Mouse (Mus musculus) Patski (cell line): Measurements from ENCODE around the gene Armh3. TPM values are rescaled to one million over a fixed set of nuclear protein-coding genes. Genes with fewer than 3 reads are reported as not detected.

ENCODE experiments used
- ATAC-seq: fragments of 100-300 bp; one replicate; pipeline ENCODE4 v1.8.0; 2021
- CTCF ChIA-PET: fragments of 350-600 bp; sonication (Branson Sonifier 250); formaldehyde crosslinking; loops from one replicate; lab custom pipeline; 2022; ENCODE audit warnings: inconsistent platforms; lab: Charles Lee
- POLR2A ChIA-PET: fragments of 350-600 bp; sonication (Branson Sonifier 250); formaldehyde crosslinking; loops from one replicate; lab custom pipeline; 2022; ENCODE audit warnings: antibody characterized with exemption, inconsistent platforms; lab: Charles Lee
- DNase-seq: peaks from one replicate; pipeline ENCODE4 v3.0.0-alpha.2; 2011; ENCODE audit warnings: low read depth, low spot score
- H3K27me3 ChIP-seq: fragments of 371-371 bp; one replicate; pipeline ENCODE4 v1.5.1; 2021
- CTCF ChIP-seq: fragments of 100-300 bp; IDR thresholded peaks from one replicate; pipeline ENCODE4 v1.5.1; 2021
- in situ Hi-C: fragments of 300-500 bp; cut with MboI; formaldehyde crosslinking; loops from 3 replicates; pipeline ENCODE4 v1.11.1; 2018; ENCODE audit warnings: low pct_unique_long_range_greater_than_20kb, mixed read lengths
- polyA plus RNA-seq: library from polyadenylated mRNA; unstranded; gene quantifications from one replicate; pipeline ENCODE4 v1.2.3, GENCODE M21; 2021

The Armh3 gene
- polyA plus RNA-seq, 1 experiment from 2014 or later: 18.4 TPM

- POLR2A ChIA-PET: interaction anchor here (0.5 kb wide), 1 partner anchor 202 kb away, joined by 3 read pairs; no protein-coding TSS in a partner anchor
- in situ Hi-C loops: no loop called here
- CTCF ChIA-PET: interaction anchor here (1.6 kb wide), 1 partner anchor 11 kb away, joined by 3 read pairs; no protein-coding TSS in a partner anchor
- H3K27me3 ChIP-seq: no peaks in the 10 kb centered on the region
- DNase-seq (no peak), ATAC-seq (no peak)
- TF ChIP-seq CTCF: no peak
Observed at GRCm38 (mm10) chr19:45873320-45873719, 125.0 kb downstream of the Armh3 start.

DNA sequence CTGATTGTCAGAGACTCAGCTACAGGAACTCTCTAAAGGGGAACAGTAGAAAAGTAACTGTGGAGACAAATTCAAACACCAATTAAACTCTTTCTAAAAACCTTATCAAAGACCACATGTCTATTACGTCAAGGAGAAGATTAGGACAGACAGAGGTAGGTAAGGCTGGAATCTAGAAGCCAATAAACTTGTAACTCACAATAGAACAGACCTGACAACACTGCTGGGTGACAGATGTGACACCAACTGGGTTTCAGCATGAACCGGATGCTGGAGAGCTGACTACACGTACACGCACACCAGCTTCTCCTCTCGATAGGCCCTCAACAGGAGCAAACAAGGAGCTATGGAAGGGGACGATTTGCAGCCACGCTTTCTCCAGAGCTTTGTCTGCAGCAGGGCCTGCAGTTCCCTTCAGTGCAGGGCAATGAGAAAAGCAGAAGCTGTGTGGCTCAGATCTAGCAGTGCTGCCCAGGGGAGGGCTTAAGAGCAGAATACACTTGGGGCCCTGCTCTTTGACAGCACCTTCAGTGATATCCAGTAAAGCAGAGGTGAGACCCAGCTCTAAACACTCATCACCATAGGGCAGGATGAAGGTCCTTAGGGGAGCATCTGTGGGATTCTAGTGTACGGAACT, 142.9 kb downstream of the Armh3 start:
- CTCF ChIA-PET: interaction anchor here (1.3 kb wide), 1 partner anchor 10 kb away, joined by 9 read pairs; no protein-coding TSS in a partner anchor
- TF ChIP-seq CTCF: no peak
- in situ Hi-C loops: no loop called here
- no peaks in the 10 kb centered on the region for H3K27me3 ChIP-seq
- POLR2A ChIA-PET: no interaction called here
- DNase-seq: no peak
- no peak for ATAC-seq

- POLR2A ChIA-PET: no interaction called here
- ATAC-seq (no peak), DNase-seq (no peak)
- no peaks in the 10 kb centered on the region for H3K27me3 ChIP-seq
- TF ChIP-seq CTCF: no peak
- in situ Hi-C loops: no loop called here
- CTCF ChIA-PET: interaction anchor here (1.3 kb wide), 1 partner anchor 9 kb away, joined by 9 read pairs; no protein-coding TSS in a partner anchor
Observed at GRCm38 (mm10) chr19:45854521-45854920, 143.8 kb downstream of the Armh3 start.

GRCm38 (mm10) chr19:45847733-45848093, 150.6 kb downstream of the Armh3 start:
- ChIA-PET CTCF (interaction anchor here (1.6 kb wide), 1 partner anchor 14 kb away, joined by 3 read pairs; no protein-coding TSS in a partner anchor), POLR2A (no interaction called here)
- in situ Hi-C loops: no loop called here
- H3K27me3 ChIP-seq: no peaks in the 10 kb centered on the region
- ATAC-seq: no peak
- no peak for TF ChIP-seq CTCF
- no peak for DNase-seq

DNA sequence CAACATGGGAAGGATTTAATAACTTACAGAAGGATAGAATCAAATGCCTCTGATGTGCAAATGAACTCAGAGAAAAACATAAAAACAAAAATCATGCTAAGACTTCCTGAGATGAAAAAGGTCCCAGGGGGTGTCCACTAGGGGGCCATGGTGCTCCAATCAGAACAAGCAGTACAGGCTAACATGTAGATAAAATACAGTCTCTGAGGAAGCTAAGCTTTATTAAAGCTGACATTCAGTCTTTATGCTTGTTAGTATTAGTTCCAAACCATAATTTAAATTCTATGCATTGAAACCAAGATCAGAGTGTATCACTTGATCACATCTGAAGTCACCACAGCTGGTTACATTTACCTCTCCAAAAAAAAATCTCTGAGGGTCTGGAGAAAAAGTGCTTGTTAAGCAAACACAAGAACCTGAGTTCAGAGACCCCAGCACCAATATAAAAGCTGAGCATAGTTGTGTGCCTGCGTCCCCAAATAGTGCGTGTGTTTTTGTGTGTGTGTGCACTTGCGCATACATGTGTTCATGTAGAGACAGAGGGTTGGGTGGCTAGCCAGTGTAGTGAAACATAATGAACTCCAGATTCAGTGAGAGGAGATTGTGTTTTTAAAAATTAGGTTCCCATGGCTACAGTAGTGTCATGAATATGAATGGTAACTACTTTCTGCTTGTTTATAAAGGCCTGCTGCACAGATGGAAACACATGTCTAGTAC, 151.1 kb downstream of the Armh3 start:
- ATAC-seq: no peak
- in situ Hi-C loops: no loop called here
- DNase-seq: no peak
- no peaks in the 10 kb centered on the region for H3K27me3 ChIP-seq
- TF ChIP-seq CTCF: peak; percentile 71
- CTCF ChIA-PET: interaction anchor here (1.6 kb wide), 1 partner anchor 13 kb away, joined by 3 read pairs; no protein-coding TSS in a partner anchor
- POLR2A ChIA-PET: interaction anchor here (0.7 kb wide), 1 partner anchor 11 kb away, joined by 4 read pairs; no protein-coding TSS in a partner anchor

DNA sequence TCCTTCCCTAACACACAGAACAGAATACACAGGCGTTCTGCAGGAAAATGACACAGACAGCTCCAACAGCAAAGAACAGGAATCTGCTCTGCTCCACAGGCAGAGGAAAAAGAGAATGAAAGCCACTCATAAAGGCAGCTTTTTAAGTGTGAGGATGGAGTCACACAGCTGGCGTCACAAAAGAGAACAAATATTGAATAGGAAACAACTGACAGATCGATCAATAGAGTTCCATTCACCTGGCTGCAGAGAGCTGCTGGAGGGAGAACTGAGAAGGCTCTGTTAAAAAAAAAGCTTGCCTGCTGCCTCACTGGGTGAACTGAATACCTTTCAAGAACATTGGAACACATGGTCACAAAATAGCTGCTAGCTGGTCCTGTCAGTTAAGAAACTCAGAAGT, 154.1 kb downstream of the Armh3 start:
- POLR2A ChIA-PET: interaction anchor here (0.9 to 1.1 kb wide), 2 partner anchors 12 to 138 kb away, joined by 3 read pairs; no protein-coding TSS in a partner anchor
- CTCF ChIA-PET: interaction anchor here (1.1 to 2.5 kb wide), 2 partner anchors 11 to 66 kb away, joined by 3 to 9 read pairs; no protein-coding TSS in a partner anchor
- in situ Hi-C loops: no loop called here
- ATAC-seq (no peak), DNase-seq (no peak)
- TF ChIP-seq CTCF: no peak
- H3K27me3 ChIP-seq: no peaks in the 10 kb centered on the region

GRCm38 (mm10) chr19:45843424-45843823, 154.9 kb downstream of the Armh3 start:
- no peak for TF ChIP-seq CTCF
- no peaks in the 10 kb centered on the region for H3K27me3 ChIP-seq
- no peak for DNase-seq
- ChIA-PET POLR2A (interaction anchor here (0.9 kb wide), 1 partner anchor 12 kb away, joined by 3 read pairs; no protein-coding TSS in a partner anchor), CTCF (no interaction called here)
- ATAC-seq: no peak
- in situ Hi-C loops: no loop called here

GRCm38 (mm10) chr19:45837050-45837994, 161.0 kb downstream of the Armh3 start:
- no peaks in the 10 kb centered on the region for H3K27me3 ChIP-seq
- ChIA-PET CTCF (no interaction called here), POLR2A (no interaction called here)
- in situ Hi-C loops: no loop called here
- ATAC-seq: no peak
- no peak for TF ChIP-seq CTCF
- no peak for DNase-seq

DNA sequence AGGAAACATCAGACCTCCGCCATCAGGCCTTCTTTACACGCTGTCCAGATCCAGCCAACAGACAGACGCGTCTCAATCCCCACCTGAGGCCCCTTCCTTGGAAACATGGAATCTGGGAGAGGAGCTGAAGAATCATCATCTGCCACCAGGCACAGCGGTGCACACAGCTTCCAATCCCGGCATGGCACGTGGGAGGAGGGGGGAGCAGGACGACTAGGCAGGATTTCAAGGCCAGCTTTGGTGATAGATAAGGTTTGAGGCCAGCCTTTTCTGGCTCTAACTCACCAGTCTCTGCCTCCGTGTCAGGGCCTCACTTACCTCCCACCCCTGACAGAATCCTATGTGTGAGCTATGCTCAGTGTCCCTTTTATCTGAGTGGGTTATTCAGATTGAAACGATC, 162.8 kb downstream of the Armh3 start:
- in situ Hi-C loops: no loop called here
- ATAC-seq (no peak), DNase-seq (no peak)
- no peak for TF ChIP-seq CTCF
- no peaks in the 10 kb centered on the region for H3K27me3 ChIP-seq
- POLR2A ChIA-PET: interaction anchor here (1.0 kb wide), 1 partner anchor 11 kb away, joined by 4 read pairs; no protein-coding TSS in a partner anchor
- CTCF ChIA-PET: interaction anchor here (0.9 kb wide), 1 partner anchor 179 kb away, joined by 3 read pairs; no protein-coding TSS in a partner anchor

GRCm38 (mm10) chr19:45833665-45834064, 164.6 kb downstream of the Armh3 start:
- in situ Hi-C loops: no loop called here
- TF ChIP-seq CTCF: no peak
- POLR2A ChIA-PET: no interaction called here
- no peak for ATAC-seq
- CTCF ChIA-PET: interaction anchor here (0.6 kb wide), 1 partner anchor 13 kb away, joined by 3 read pairs; no protein-coding TSS in a partner anchor
- no peaks in the 10 kb centered on the region for H3K27me3 ChIP-seq
- no peak for DNase-seq
